Mouse (Mus musculus) heart, embryonic 15.5 days (tissue): Measurements from ENCODE around the gene Ptger4. TPM values are rescaled to one million over a fixed set of nuclear protein-coding genes. Genes with fewer than 3 reads are reported as not detected.

ENCODE experiments used
- ATAC-seq: fragments of 200-750 bp; cut with Nextera tagmentation; replicated peaks from 2 replicates; pipeline ENCODE4 v1.8.0; 2017; ENCODE audit warnings: low read depth, moderate TSS enrichment; ENCODE audit not compliant: insufficient number of reproducible peaks, insufficient read depth, low FRiP score
- H3K27ac ChIP-seq: fragments of 300-500 bp; sonication (generic); 2 replicates; pipeline ENCODE4 v1.5.1; 2015; ENCODE audit warnings: mild to moderate bottlenecking, inconsistent platforms
- H3K27me3 ChIP-seq: fragments of 300-500 bp; sonication (generic); 2 replicates; pipeline ENCODE4 v1.6.1; 2015; ENCODE audit warnings: inconsistent platforms
- H3K36me3 ChIP-seq: fragments of 300-500 bp; sonication (generic); 2 replicates; pipeline ENCODE4 v1.6.1; 2015; ENCODE audit warnings: mild to moderate bottlenecking, inconsistent platforms
- H3K4me1 ChIP-seq: fragments of 300-500 bp; sonication (generic); replicated peaks from 2 replicates; pipeline ENCODE4 v1.6.1; 2015; ENCODE audit warnings: inconsistent platforms
- H3K4me2 ChIP-seq: fragments of 300-500 bp; sonication (generic); 2 replicates; pipeline ENCODE4 v1.6.1; 2015; ENCODE audit warnings: inconsistent platforms, mild to moderate bottlenecking, moderate library complexity
- H3K4me3 ChIP-seq: fragments of 300-500 bp; sonication (generic); 2 replicates; pipeline ENCODE4 v1.5.1; 2015; ENCODE audit warnings: mild to moderate bottlenecking, inconsistent platforms
- H3K9ac ChIP-seq: fragments of 300-500 bp; sonication (generic); 2 replicates; pipeline ENCODE4 v1.6.1; 2015; ENCODE audit warnings: mild to moderate bottlenecking, inconsistent platforms
- H3K9me3 ChIP-seq: fragments of 300-500 bp; sonication (generic); replicated peaks from 2 replicates; pipeline ENCODE4 v1.6.1; 2016; ENCODE audit warnings: inconsistent platforms
- WGBS: fragments of 180-500 bp; shearing (Covaris S2); methylation state at CpG from one replicate; pipeline ENCODE4 v1.1.7; 2015; ENCODE audit warnings: mixed read lengths; 5-methylcytosine and 5-hydroxymethylcytosine counted together
- polyA plus RNA-seq: library from polyadenylated mRNA; unstranded; fragments of >200 nt; fragmentation: Nextera tagmentation; extraction: Ambion mirVana; gene quantifications from 2 replicates; pipeline ENCODE4 v1.2.1, GENCODE M21; 2015

Gene Ptger4
- polyA plus RNA-seq, 1 experiment from 2014 or later, result 4.2 TPM

DNA sequence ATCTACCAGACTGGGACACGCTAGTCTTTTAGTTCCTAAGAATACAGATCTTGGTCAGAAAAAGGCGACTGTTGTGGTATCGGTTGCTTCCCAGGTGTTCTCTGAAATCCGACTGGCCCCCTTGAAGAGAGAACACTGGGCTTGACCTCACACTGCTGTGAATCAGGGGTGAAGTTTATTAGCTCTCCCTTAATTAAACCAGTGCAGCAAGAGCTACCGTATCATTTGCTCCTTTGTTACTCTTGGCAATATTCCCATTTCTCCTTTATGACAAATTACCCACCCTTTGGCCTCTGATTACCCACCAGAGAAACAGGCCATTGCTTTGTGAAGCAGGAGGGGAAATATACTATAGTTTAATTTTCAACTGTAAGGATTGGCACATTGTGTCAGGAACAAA lies 16.2 kb upstream of the Ptger4 start:
- H3K9ac ChIP-seq, result no peak overlapping the region
- no peak overlapping the region for H3K27ac ChIP-seq
- no peaks in the 10 kb centered on the region for H3K27me3 ChIP-seq
- 58% methylated on average over 5 of the region's 5 CpGs for WGBS
- no peak overlapping the region for H3K4me3 ChIP-seq
- no peaks in the 10 kb centered on the region for H3K36me3 ChIP-seq
- no peaks in the 10 kb centered on the region for H3K9me3 ChIP-seq
- no peak overlapping the region for H3K4me2 ChIP-seq
- no peaks in the 10 kb centered on the region for H3K4me1 ChIP-seq
- ATAC-seq, result no peak

DNA sequence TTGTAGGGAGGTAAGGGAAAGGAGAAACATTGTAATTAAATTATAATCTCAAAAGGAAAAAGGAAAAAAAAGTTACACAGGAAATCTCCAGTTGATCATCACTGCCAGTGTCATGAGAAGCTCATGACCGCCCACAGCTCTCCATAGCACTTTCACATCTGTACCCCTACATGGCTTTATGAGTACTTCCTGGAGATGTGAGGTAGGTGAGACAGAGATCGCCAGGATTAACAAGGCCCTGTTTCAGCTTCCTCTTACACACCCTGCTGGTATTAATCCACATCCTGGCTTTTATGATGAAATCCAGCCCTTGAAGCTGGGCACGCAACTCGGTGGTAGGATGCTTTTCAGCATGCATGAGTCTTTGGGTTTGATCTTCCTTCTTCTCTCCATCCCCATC lies 6.2 kb upstream of the Ptger4 start:
- Histone ChIP-seq H3K27me3 (peaks cover 5% of the 10 kb centered on the region; the same call in 1 of the 2 replicates), H3K4me3 (no peak overlapping the region), H3K27ac (no peak overlapping the region), H3K9me3 (no peaks in the 10 kb centered on the region), H3K4me2 (no peak overlapping the region), H3K4me1 (no peaks in the 10 kb centered on the region), H3K36me3 (no peaks in the 10 kb centered on the region), H3K9ac (no peak overlapping the region)
- ATAC-seq, result no peak
- 77% methylated on average over 4 of the region's 4 CpGs for WGBS

DNA sequence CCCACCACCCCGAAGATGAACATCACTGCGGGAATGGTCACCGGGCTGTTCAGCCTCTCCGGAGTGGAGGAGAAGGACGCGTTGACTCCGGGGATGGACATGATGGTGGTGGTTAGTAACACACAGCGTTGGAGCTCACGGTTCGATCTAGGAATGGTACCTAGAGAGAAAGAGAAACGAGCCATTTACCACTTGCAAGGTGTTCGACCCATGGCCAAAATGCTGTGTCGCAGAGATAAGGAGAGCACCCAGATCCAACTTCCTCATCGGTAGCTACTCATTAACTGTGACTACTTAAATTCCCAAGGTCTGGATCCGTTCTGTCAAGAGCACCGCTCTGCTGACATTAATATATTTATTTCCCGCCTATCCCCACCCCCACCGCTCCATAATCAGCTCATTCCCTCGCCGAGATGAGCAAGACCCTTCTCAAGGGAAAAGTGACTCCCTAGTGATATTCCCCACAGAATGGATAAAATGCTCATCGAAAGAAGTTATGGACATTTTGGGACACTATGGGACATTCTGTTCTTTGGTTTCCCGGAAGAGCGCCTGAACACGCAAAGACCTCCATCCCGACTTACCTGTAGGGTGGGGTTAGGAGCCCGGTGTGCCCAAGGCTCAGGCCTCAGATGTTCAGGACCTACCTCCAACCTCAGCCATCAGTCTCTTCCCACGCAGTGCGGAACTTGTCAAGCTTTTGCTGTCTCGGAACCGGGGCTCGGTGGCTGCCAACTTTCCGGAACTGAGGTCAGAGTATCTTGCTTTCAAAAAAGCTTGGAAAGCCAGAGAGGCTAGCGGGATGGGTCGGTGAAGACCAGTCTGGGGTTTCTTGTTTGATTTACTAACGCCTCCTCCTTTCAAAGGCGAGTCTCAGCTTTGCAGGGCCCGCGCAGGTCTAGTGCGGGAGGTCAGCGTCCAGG lies 690 bp downstream of the Ptger4 start:
- peak overlapping the region; percentile 53 for H3K9ac ChIP-seq
- H3K36me3 ChIP-seq, result no peaks in the 10 kb centered on the region
- peaks cover 37% of the 10 kb centered on the region for H3K27me3 ChIP-seq
- 4% methylated on average over 40 of the region's 40 CpGs for WGBS
- H3K27ac ChIP-seq, result no peak overlapping the region
- H3K9me3 ChIP-seq, result no peaks in the 10 kb centered on the region
- peaks cover 26% of the 10 kb centered on the region for H3K4me1 ChIP-seq
- peak overlapping the region; percentile 61 for H3K4me3 ChIP-seq
- peak overlapping the region; percentile 99 for H3K4me2 ChIP-seq
- ATAC-seq, result no peak

DNA sequence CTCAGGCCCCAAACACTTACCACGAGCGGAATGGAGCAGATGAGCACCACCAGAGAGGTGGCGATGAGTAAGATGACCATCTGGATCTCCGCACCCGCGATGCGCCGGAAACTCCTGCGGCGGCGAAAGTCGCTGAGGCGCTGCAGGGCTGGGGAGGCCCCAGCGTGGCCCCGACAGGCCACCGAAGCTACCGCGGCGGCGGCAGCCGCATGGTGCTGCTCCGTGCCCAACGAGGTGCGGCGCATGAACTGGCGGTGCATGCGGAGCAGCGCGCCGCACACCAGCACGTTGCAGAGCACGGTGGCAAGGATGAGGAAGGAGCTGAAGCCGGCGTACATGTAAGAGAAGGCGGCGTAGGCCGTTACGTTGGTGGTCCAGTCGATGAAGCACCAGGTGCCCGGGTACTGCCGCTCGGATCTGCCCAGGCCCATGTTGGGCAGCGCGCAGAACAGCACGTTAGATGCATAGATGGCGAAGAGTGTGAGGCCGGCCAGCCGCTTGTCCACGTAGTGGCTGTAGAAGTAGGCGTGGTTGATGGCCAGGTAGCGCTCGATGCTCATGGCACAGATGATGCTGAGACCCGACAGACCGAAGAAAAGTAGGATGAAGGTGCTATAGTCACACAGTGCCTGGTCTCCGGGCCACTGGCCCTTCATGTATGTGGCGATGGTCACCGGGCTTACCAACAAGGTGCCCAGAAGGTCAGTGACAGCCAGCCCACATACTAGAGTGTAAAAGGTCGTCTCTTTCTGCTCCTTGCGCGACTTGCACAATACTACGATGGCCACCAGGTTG lies 1.5 kb downstream of the Ptger4 start:
- peak overlapping the region; percentile 61 for H3K4me3 ChIP-seq
- peak overlapping the region; percentile 18; the same call in 1 of the 2 replicates for H3K27ac ChIP-seq
- H3K27me3 ChIP-seq, result peaks cover 37% of the 10 kb centered on the region
- H3K36me3 ChIP-seq, result no peaks in the 10 kb centered on the region
- no peak for ATAC-seq
- peaks cover 26% of the 10 kb centered on the region for H3K4me1 ChIP-seq
- H3K9ac ChIP-seq, result peak overlapping the region; percentile 40
- WGBS, result 3% methylated on average over 61 of the region's 61 CpGs
- H3K4me2 ChIP-seq, result peak overlapping the region; percentile 99
- no peaks in the 10 kb centered on the region for H3K9me3 ChIP-seq

DNA sequence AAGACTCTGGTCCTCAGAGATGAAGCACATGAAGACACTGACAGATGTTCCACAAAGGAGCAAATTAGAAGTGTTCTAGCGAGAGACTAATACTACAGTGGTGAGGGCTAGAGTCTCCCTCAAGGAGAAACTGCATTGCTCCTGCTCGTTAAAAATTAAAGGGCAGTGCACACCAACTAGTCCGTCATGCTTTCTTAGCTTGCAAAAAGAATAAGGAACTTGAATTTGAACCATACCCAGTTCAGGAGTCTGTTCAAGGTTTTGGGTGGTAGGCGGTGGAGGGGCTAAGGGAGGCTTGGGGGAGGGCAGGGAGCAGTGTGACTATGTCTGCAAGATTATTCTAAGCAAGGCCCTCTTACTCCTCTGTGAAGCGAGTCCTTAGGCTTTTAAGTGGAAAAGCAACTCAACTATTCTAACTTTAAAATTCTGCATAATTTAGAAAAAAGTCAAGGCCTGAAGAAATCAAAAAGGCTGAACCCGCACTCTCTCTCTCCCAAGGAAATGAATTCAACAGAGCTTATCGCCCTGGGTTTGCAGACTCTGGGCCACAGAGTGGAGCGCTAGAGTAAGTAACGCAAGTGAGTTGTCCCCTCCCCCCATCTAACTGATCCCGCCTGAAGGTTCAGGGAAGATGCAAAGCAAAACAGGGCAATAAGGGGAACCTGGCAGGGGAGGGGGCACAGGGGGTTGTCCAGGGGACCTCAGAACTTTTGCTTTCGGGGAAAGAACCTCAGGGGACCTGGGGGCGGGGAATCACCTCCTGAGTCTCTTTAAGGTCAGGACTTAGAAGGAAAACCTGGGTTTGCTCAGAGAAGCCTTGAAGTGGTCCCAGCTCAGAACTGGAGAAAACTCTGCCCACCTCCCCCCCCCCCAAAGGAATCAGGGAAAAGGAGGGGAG lies 2.4 kb downstream of the Ptger4 start:
- no peaks in the 10 kb centered on the region for H3K9me3 ChIP-seq
- H3K4me3 ChIP-seq, result peak overlapping the region; percentile 61
- H3K27ac ChIP-seq, result peak overlapping the region; percentile 18; the same call in 1 of the 2 replicates
- peak overlapping the region; percentile 40 for H3K9ac ChIP-seq
- no peak for ATAC-seq
- H3K27me3 ChIP-seq, result peaks cover 37% of the 10 kb centered on the region
- no peaks in the 10 kb centered on the region for H3K36me3 ChIP-seq
- 25% methylated on average over 12 of the region's 12 CpGs for WGBS
- peaks cover 26% of the 10 kb centered on the region for H3K4me1 ChIP-seq
- H3K4me2 ChIP-seq, result peak overlapping the region; percentile 99

DNA sequence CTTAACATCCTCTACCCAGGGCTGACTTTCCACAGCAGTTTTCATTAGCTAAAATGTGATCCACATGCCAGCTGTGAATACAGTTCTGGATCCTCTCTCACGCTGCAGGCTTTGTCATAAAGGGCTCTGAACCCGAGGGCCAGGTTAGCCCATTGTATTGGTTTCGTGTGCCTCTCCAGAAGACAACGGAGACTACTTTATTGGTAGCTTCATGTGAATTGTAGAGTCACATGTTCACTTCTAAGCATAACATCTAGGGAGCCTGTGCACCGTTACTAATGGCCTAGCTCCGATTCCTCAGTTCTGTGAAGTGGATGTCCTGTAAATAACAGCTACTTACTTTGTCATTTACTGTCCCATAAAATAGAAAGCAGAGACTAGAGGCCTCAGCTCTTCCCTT lies 3.6 kb downstream of the Ptger4 start:
- Histone ChIP-seq H3K4me2 (peak overlapping the region; percentile 99; the same call in 1 of the 2 replicates), H3K9ac (no peak overlapping the region), H3K9me3 (no peaks in the 10 kb centered on the region), H3K36me3 (no peaks in the 10 kb centered on the region), H3K27me3 (peaks cover 32% of the 10 kb centered on the region), H3K4me1 (peaks cover 31% of the 10 kb centered on the region), H3K4me3 (peak overlapping the region; percentile 61; the same call in 1 of the 2 replicates), H3K27ac (peak overlapping the region; percentile 33; the same call in 1 of the 2 replicates)
- ATAC-seq, result no peak
- WGBS, result 73% methylated on average over 6 of the region's 6 CpGs

DNA sequence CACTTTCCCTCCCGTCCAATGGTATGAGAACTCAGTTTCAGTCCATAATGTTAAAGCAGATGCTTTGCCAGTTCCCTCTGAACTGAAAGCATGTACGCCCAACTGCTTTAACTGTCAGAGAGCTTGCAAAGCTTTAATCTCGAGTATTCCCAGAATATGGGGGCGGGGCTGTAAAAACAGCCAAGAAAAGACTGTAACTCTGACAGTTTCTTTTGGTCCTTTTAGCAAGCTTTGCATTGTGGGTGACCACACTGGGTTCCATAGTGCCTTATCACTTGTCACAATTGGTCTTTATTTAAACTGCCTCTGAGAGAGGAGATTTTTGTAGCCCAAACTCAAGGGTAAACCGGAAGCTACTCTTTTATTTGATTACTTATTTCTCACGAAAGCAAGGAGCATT lies 4.1 kb downstream of the Ptger4 start:
- peak overlapping the region; percentile 33 for H3K27ac ChIP-seq

DNA sequence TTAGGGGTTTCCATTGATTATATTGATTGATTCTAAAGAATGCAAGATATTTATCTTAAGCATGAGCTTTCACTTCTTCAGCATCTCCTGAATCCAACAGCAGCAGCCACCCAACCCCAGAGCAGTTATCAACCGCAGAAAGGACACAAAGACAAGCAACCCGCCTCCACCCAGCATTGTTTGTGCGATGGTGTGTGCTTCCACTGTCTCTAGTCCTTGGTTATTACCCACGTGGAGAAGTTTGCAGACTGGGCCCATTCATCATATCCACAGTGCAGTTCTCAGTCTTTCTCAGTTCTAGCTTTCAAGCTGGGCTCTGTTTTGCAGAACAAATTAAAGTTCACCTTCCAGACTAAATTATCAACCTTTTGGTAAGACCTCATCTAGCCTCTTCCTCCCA lies 4.6 kb downstream of the Ptger4 start:
- peak overlapping the region; percentile 33 for H3K27ac ChIP-seq

More for the DNA sequence above, 4.1 kb downstream of the Ptger4 start:
- Histone ChIP-seq H3K4me3 (peak overlapping the region; percentile 61), H3K36me3 (no peaks in the 10 kb centered on the region), H3K9ac (no peak overlapping the region), H3K9me3 (no peaks in the 10 kb centered on the region), H3K27me3 (peaks cover 32% of the 10 kb centered on the region), H3K4me1 (peaks cover 32% of the 10 kb centered on the region), H3K4me2 (peak overlapping the region; percentile 99)
- 39% methylated on average over 6 of the region's 6 CpGs for WGBS
- ATAC-seq, result no peak

DNA sequence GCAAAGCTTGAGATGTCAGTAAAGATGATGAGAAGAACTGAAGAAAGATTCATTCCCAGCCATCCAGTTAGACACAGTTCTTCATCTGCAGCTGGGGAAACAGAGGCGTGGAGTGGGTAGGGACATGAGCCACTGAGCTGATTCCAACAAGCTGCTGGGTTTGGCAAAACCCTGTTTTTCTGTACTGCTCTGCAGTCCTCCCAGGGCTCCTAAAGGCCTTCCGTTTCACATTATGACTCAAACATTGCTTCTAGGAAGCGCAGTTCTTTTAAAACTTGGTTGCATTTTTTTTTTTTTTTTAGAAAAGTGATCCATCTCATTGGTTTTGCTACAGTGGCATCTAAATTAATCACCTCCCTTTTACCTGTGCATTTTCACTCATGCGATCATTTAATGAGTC lies 5.4 kb downstream of the Ptger4 start:
- no peak overlapping the region for H3K4me2 ChIP-seq
- peaks cover 25% of the 10 kb centered on the region for H3K4me1 ChIP-seq
- ATAC-seq, result no peak
- H3K27me3 ChIP-seq, result peaks cover 23% of the 10 kb centered on the region
- no peak overlapping the region for H3K9ac ChIP-seq
- H3K9me3 ChIP-seq, result no peaks in the 10 kb centered on the region
- no peaks in the 10 kb centered on the region for H3K36me3 ChIP-seq
- H3K4me3 ChIP-seq, result no peak overlapping the region
- no peak overlapping the region for H3K27ac ChIP-seq
- WGBS, result 81% methylated on average over 4 of the region's 4 CpGs

More for the DNA sequence above, 4.6 kb downstream of the Ptger4 start:
- WGBS, result 71% methylated on average over 4 of the region's 4 CpGs
- no peaks in the 10 kb centered on the region for H3K36me3 ChIP-seq
- H3K27me3 ChIP-seq, result peaks cover 28% of the 10 kb centered on the region
- peak overlapping the region; percentile 99 for H3K4me2 ChIP-seq
- peak overlapping the region; percentile 8; the same call in 1 of the 2 replicates for H3K4me3 ChIP-seq
- no peak for ATAC-seq
- H3K9me3 ChIP-seq, result no peaks in the 10 kb centered on the region
- H3K9ac ChIP-seq, result no peak overlapping the region
- peaks cover 29% of the 10 kb centered on the region for H3K4me1 ChIP-seq

DNA sequence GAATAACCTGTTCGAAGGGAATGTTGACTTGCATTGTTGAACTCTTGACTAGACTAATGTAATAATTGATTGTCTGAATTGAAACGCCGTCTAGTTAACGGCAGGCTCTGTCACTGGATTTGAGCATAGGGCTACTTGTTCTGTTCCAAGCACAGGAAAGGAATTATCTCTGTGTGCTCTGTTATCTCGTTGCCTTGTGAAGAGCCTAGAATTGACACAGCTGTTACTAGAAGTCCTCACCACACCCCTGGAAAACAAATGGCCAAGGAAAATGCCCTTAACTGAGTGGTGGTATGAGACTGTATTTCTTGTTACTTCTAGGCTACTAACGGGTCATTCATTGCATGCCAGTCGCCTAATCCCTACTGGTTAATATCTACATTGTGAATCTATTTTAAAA lies 5.9 kb downstream of the Ptger4 start:
- Histone ChIP-seq H3K9me3 (no peaks in the 10 kb centered on the region), H3K27me3 (peaks cover 18% of the 10 kb centered on the region), H3K4me1 (peaks cover 20% of the 10 kb centered on the region), H3K4me2 (no peak overlapping the region), H3K4me3 (no peak overlapping the region), H3K27ac (no peak overlapping the region), H3K36me3 (no peaks in the 10 kb centered on the region), H3K9ac (no peak overlapping the region)
- ATAC-seq, result no peak
- WGBS, result 49% methylated on average over 7 of the region's 7 CpGs
